Mouse (Mus musculus): ENCODE measurements around the gene Pde8a. TPM values are rescaled to one million over a fixed set of nuclear protein-coding genes. Genes with fewer than 3 reads are reported as not detected.
A peak's percentile ranks its signal among the peaks of the same experiment; 100 is the strongest.

Pde8a gene
- polyA plus RNA-seq, 1 experiment = 16.1 TPM

DNA sequence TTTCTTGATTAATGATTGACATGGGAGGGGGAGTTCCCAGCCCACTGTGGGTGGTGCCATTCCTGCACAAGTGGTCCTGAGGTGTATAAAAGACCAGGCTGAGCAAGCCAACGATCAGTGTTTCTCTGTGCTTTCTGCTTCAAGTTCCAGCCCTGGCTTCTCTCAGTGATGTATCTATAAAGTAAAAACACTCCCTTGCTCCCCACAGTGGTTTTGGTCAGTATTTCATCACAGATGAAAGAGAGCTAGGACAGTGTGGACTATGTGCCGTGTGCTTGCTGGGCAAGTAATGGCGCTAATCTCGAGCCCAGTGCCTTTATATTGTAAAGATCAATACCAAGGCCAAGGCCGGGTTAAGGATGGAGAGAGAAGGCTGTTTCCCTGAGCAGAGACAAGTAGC, 108.4 kb downstream of the Pde8a start:
- no peak for TF ChIP-seq POLR2A (IDR thresholded peaks at IDR 0.05; ENCODE audit: extremely low read depth, insufficient read depth, low read length)
- peak; percentile 27; the same call in 1 of the 2 replicates for TF ChIP-seq CTCF (IDR thresholded peaks at IDR 0.05; ENCODE audit: extremely low read depth, insufficient read depth, low read length)
- H3K4me3 ChIP-seq (ENCODE audit: insufficient read depth, low read length) = no peak overlapping the region
- H3K4me1 ChIP-seq (ENCODE audit: control insufficient read depth, insufficient read depth, low read length) = 0 out of 2 replicates have a peak, but pooled peaks cover 1% of the 10 kb centered on the region
- no peak overlapping the region for H3K27ac ChIP-seq (ENCODE audit: insufficient read depth, low read length)

DNA sequence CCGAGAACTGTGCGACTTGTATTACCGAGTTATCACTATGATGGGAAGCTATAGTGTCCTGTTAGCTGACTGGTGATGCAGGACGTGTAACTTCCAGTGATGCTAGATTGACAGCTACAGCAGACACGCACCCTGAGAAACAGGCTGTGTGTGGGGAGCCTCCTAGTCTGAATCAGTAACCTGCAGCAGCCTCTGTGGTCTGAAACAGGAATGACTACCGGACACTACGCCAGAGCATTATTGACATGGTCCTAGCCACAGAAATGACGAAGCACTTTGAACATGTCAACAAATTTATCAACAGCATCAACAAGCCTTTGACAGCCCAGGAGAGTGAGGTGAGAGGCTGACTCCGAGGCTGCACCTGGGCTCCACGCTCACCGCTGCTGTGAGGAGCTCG, 112.6 kb downstream of the Pde8a start:
- no peak for TF ChIP-seq CTCF (IDR thresholded peaks at IDR 0.05; ENCODE audit: extremely low read depth, insufficient read depth, low read length)
- TF ChIP-seq POLR2A (IDR thresholded peaks at IDR 0.05; ENCODE audit: extremely low read depth, insufficient read depth, low read length) = no peak
- Histone ChIP-seq H3K27ac (ENCODE audit: insufficient read depth, low read length) (no peak overlapping the region), H3K4me1 (ENCODE audit: control insufficient read depth, insufficient read depth, low read length) (0 out of 2 replicates have a peak, but pooled peaks cover 1% of the 10 kb centered on the region), H3K4me3 (ENCODE audit: insufficient read depth, low read length) (no peak overlapping the region)

DNA sequence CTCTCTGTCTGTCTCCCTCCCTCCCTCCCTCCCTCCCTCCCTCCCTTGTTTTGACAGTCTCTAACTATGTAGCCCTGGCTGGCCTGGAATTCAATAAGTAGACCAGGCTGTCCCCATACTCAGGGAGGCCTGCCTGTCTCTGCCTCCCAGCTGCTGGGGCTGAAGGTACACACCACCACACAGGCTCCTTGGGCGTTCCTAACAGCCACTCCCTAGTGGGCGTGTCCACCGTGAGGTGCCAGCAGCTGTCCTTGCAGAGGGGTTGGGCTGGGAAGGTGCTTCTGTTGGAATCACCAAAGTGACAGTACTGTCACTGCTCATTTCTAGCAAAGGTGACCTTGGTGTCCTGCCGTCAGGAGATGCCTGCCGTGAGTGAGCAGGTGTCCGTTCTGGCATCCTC, 113.5 kb downstream of the Pde8a start:
- Histone ChIP-seq H3K4me1 (ENCODE audit: control insufficient read depth, insufficient read depth, low read length) (no peaks in the 10 kb centered on the region), H3K4me3 (ENCODE audit: insufficient read depth, low read length) (no peak overlapping the region), H3K27ac (ENCODE audit: insufficient read depth, low read length) (no peak overlapping the region)
- TF ChIP-seq POLR2A (IDR thresholded peaks at IDR 0.05; ENCODE audit: extremely low read depth, insufficient read depth, low read length) (no peak), CTCF (IDR thresholded peaks at IDR 0.05; ENCODE audit: extremely low read depth, insufficient read depth, low read length) (no peak)

DNA sequence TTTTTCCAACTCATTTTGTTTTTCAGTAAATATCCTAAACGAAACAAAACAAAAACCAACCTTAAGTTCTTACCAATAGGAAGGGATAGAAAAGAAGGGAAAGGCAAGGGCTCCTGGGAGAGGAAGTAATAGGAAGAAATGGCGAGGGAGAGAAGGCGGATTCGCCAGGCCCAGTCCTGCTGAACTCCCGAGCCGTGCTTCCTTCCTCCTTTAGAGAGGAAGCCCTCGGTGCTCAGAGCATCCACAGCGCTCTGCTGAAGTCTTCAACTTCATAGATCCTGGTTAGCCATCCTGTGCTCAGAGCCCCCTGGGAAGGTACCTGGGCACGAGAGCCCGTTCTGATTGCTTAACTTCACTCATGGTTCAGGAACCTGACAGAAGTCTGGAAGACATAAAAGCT, 114.3 kb downstream of the Pde8a start:
- Histone ChIP-seq H3K4me1 (ENCODE audit: control insufficient read depth, insufficient read depth, low read length) (no peaks in the 10 kb centered on the region), H3K4me3 (ENCODE audit: insufficient read depth, low read length) (no peak overlapping the region), H3K27ac (ENCODE audit: insufficient read depth, low read length) (no peak overlapping the region)
- no peak for TF ChIP-seq POLR2A (IDR thresholded peaks at IDR 0.05; ENCODE audit: extremely low read depth, insufficient read depth, low read length)
- TF ChIP-seq CTCF (IDR thresholded peaks at IDR 0.05; ENCODE audit: extremely low read depth, insufficient read depth, low read length) = no peak

DNA sequence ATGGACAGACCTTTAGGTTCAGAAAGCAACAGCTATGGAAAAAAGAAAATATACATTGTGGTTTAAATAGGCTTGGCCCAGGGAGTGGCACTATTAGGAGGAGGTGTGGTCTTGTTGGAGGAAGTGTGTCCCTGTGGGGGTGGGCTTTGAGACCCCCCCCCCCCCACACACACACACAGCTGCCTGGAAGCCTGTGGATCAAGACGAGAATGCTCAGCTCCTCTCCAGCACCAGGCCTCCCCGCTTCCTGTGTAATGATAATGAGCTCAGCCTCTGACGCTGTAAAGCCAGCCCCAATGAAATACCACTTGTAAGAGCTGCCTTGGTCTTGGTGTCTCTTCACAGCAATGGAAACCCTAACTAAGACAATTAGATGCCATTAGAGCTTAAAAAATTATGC, 117.4 kb downstream of the Pde8a start:
- TF ChIP-seq CTCF (IDR thresholded peaks at IDR 0.05; ENCODE audit: extremely low read depth, insufficient read depth, low read length) (no peak), POLR2A (IDR thresholded peaks at IDR 0.05; ENCODE audit: extremely low read depth, insufficient read depth, low read length) (no peak)
- Histone ChIP-seq H3K27ac (ENCODE audit: insufficient read depth, low read length) (no peak overlapping the region), H3K4me3 (ENCODE audit: insufficient read depth, low read length) (no peak overlapping the region), H3K4me1 (ENCODE audit: control insufficient read depth, insufficient read depth, low read length) (no peaks in the 10 kb centered on the region)

DNA sequence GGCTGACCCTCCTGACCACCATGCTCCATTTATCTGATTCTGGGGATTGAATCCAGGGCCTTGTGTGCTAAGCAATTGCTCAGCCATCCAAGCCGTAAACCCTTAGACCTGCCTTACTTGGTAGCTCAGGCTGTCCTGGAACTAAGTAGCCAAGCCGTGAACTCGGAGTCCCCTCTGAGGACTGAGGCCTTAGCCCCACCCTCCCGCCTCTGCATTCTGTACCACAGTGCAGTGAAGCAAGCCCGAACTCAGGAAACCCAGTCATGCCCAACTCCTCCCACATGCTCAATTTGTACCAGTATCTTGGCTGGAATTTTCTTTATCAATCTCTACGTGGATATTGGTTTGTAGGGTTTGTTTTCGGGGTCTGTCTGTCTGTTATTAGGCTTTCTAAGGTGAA, 118.5 kb downstream of the Pde8a start:
- no peak overlapping the region for H3K27ac ChIP-seq (ENCODE audit: insufficient read depth, low read length)
- no peaks in the 10 kb centered on the region for H3K4me1 ChIP-seq (ENCODE audit: control insufficient read depth, insufficient read depth, low read length)
- no peak overlapping the region for H3K4me3 ChIP-seq (ENCODE audit: insufficient read depth, low read length)
- no peak for TF ChIP-seq POLR2A (IDR thresholded peaks at IDR 0.05; ENCODE audit: extremely low read depth, insufficient read depth, low read length)
- no peak for TF ChIP-seq CTCF (IDR thresholded peaks at IDR 0.05; ENCODE audit: extremely low read depth, insufficient read depth, low read length)

DNA sequence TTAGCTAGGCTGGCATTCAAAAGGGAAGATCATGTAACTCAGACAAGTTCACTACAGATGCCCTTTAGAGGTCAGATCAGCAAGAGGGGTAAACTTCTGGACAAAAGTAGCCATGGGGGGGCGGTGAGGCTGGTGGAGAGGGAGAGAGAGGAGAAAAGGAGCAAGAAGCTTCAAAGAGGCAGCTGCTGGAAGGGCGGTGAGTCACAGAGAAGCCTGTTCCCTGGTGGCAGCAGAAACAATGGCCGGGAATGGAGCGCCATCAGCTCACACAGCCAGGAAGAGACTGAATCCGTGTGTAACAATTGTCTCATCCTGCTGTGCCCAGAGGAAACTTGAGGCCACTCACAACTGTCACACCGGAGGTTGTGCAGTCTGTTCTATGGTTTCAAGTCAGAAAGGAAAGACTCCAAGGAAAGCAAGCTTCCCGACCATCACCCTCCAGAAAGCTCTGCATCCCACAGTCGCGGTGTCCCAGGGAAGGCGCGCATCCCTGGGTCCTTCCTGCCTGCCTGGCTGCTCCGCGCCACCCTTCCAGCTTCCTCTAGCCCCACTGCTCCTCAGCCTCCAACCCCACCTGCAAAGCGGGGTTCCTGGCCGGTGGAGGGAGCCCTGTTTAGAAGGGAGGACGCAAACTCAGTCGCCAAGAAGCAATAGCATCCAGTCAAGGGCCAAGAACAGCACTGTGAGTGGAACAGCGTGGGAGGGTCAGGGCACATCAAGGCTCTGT, 122.5 kb downstream of the Pde8a start:
- no peak overlapping the region for H3K4me3 ChIP-seq (ENCODE audit: insufficient read depth, low read length)
- no peak overlapping the region for H3K27ac ChIP-seq (ENCODE audit: insufficient read depth, low read length)
- TF ChIP-seq CTCF (IDR thresholded peaks at IDR 0.05; ENCODE audit: extremely low read depth, insufficient read depth, low read length) = no peak
- TF ChIP-seq POLR2A (IDR thresholded peaks at IDR 0.05; ENCODE audit: extremely low read depth, insufficient read depth, low read length) = no peak
- no peaks in the 10 kb centered on the region for H3K4me1 ChIP-seq (ENCODE audit: control insufficient read depth, insufficient read depth, low read length)

DNA sequence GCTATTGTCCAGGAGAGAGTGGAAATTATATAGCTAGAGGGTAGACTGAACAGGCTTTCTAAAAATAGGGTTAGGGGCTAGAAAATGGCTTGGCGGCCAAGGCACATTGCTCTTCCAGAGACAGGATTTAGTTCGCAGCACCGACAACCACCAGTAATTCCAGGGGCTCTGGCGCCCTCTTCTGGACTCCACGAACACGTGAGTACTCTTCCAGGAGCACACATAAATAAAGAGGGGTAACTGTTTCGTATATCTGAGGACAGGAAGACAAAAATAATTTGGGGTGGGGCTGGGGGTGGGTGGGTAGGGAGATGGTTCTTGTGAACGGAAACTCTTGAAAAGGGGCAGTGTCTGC, 123.0 kb downstream of the Pde8a start:
- Histone ChIP-seq H3K4me3 (ENCODE audit: insufficient read depth, low read length) (no peak overlapping the region), H3K4me1 (ENCODE audit: control insufficient read depth, insufficient read depth, low read length) (no peaks in the 10 kb centered on the region), H3K27ac (ENCODE audit: insufficient read depth, low read length) (no peak overlapping the region)
- TF ChIP-seq CTCF (IDR thresholded peaks at IDR 0.05; ENCODE audit: extremely low read depth, insufficient read depth, low read length) (peak; percentile 45), POLR2A (IDR thresholded peaks at IDR 0.05; ENCODE audit: extremely low read depth, insufficient read depth, low read length) (no peak)

DNA sequence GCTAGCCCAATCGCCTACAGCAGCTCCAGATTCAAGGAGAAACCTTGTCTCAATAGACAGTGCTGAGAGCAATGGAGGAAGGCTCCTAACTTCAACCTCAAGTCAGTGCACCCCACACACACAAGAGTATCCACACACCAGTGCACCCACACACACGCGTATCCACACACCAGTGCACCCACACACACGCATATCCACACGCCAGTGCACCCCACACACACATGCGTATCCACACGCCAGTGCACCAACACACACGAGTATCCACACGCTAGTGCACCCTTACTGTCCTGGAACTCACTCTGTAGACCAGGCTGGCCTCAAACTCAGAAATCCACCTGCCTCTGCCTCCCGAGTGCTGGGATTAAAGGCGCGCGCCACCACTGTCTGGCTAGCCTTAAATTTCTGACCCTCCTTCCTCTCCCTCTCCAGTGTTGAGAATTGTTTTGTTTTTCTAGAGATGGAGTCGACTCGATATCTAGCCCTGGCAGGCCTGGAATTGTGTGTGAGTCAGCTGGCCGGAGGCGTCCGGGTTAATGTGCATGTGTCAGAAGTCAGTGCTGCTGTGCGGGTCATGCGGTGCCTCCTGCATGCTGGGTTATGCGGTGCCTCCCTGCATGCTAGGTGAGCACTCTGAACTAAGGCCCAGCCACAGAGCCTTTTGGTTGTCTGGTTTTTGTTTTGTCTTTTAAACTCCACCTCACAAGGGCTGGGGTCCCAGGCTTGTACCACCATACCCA, 124.6 kb downstream of the Pde8a start:
- TF ChIP-seq CTCF (IDR thresholded peaks at IDR 0.05; ENCODE audit: extremely low read depth, insufficient read depth, low read length) (no peak), POLR2A (IDR thresholded peaks at IDR 0.05; ENCODE audit: extremely low read depth, insufficient read depth, low read length) (no peak)
- Histone ChIP-seq H3K27ac (ENCODE audit: insufficient read depth, low read length) (no peak overlapping the region), H3K4me1 (ENCODE audit: control insufficient read depth, insufficient read depth, low read length) (no peaks in the 10 kb centered on the region), H3K4me3 (ENCODE audit: insufficient read depth, low read length) (no peak overlapping the region)

DNA sequence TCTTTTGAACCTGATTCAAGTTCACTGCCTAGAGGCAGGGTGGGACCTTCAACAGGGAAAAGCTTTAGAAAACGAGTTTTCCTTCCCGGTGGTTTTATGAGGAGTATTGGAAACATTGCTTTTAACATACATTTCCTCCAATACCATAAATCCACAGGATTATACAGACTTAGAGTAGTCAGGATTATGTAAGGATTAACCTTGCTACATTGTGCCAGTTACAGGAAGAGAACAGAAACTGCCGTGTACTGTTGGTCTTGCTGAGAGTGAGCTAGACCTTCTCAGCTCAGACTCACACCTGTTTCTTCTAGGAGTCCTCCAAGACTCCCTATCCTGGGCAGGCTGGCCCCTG, 125.1 kb downstream of the Pde8a start:
- Histone ChIP-seq H3K4me1 (ENCODE audit: control insufficient read depth, insufficient read depth, low read length) (peaks cover 2% of the 10 kb centered on the region; the same call in 1 of the 2 replicates), H3K27ac (ENCODE audit: insufficient read depth, low read length) (no peak overlapping the region), H3K4me3 (ENCODE audit: insufficient read depth, low read length) (no peak overlapping the region)
- TF ChIP-seq POLR2A (IDR thresholded peaks at IDR 0.05; ENCODE audit: extremely low read depth, insufficient read depth, low read length) (no peak), CTCF (IDR thresholded peaks at IDR 0.05; ENCODE audit: extremely low read depth, insufficient read depth, low read length) (no peak)
